Mouse (Mus musculus): ENCODE results near the gene Psapl1. TPM values are rescaled to one million over a fixed set of nuclear protein-coding genes. Genes with fewer than 3 reads are reported as not detected.
"Not testable (repeated sequence)": the region's sequence is repeated elsewhere in the genome, so short reads cannot be mapped to it uniquely, and the experiment has no call there.

Gene Psapl1
- total RNA-seq, 2 experiments from 2014 or later: not detected

DNA sequence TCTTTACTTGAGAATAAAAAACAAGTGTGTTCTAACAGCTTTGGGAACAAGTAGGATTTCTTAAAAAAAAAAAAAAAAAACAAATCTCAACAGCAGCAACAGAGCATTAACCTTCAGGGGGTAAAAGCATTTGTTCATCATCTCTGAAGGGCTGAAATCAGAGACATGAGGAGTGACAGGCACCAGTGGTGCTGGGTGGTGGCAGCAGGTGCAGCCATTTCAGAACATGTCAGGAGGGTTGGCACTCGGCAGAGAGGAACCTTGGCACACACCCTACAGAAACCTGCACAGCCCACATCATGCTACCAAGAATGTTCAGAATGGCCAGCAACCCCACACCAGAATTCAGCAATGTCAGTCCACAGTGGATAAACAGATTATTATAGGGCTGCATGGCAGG is 4.3 kb upstream of the Psapl1 start:
- no peak for ATAC-seq (replicated peaks; ENCODE audit: low FRiP score, poor library complexity, severe bottlenecking)

DNA sequence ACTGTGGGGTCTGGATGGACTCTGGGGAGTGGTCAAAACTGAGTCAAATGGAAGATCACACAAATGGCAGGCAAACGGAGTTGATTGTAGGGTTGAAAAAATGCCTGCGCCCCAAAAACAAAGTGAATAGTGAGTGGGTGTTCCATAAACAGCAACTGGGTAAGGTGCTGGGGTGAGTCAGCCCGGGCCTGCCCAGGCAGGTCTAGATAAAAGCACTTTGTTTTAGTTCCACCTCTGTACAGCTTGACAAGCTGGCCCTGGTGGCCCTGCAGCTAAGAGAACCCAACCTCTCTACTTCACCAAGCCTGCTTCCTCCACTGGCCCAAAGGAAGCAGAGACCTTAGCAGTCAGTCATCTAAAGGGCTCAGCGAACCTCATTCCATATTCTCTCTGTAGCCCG is 1.0 kb upstream of the Psapl1 start:
- no peak for ATAC-seq (replicated peaks; ENCODE audit: low FRiP score, poor library complexity, severe bottlenecking)

DNA sequence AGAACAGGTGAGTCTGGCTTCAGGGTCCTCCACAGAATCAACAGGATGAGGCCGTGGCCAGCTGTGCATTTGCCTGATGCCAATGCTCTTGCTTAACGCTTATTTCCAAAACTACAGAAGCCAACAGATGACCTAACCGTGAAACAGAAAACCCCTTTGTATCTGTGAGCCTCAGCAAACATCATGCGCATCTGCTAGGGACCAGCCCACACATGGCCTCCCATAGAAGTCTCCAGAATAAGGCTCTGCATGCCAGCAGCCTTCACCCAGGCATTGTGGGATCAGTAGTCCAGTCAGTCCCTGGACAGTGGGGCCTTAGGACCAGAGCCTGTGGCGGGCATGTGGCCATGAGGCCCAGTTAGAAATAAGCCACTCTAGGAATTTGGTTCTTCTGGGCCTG is 400 bp upstream of the Psapl1 start:
- ATAC-seq (replicated peaks; ENCODE audit: low FRiP score, poor library complexity, severe bottlenecking): no peak

DNA sequence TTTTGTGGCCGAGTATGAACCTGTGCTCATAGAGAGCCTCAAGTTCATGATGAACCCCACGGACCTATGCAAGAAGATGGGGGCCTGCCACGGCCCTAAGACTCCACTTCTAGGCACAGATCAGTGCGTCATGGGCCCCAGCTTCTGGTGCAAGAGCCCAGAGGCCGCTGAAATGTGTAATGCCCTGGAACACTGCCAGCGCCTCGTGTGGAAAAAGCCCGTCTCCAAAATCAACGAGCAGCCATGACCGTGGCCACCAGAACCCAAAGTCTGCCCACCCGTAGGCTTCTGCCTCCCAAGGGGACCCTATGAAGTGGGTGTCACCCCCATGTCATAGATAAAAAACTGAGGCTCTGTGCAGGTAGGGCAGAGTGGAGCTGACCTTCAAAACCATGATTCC is 1.6 kb downstream of the Psapl1 start:
- no peak for ATAC-seq (replicated peaks; ENCODE audit: low FRiP score, poor library complexity, severe bottlenecking)

- ATAC-seq (replicated peaks; ENCODE audit: low FRiP score, poor library complexity, severe bottlenecking): no peak
Observed at GRCm38 (mm10) chr5:36208803-36209202, 5.0 kb downstream of the Psapl1 start.

- ATAC-seq (replicated peaks; ENCODE audit: low FRiP score, poor library complexity, severe bottlenecking): no peak
Observed at GRCm38 (mm10) chr5:36213310-36213709, 9.5 kb downstream of the Psapl1 start.

GRCm38 (mm10) chr5:36220105-36220504 is 16.3 kb downstream of the Psapl1 start:
- ATAC-seq (replicated peaks; ENCODE audit: low FRiP score, poor library complexity, severe bottlenecking): no peak

- ATAC-seq (replicated peaks; ENCODE audit: low FRiP score, poor library complexity, severe bottlenecking): no peak
Observed at GRCm38 (mm10) chr5:36220626-36221025, 16.8 kb downstream of the Psapl1 start.

GRCm38 (mm10) chr5:36223787-36224186 is 20.0 kb downstream of the Psapl1 start:
- no peak for ATAC-seq (replicated peaks; ENCODE audit: low FRiP score, poor library complexity, severe bottlenecking)

DNA sequence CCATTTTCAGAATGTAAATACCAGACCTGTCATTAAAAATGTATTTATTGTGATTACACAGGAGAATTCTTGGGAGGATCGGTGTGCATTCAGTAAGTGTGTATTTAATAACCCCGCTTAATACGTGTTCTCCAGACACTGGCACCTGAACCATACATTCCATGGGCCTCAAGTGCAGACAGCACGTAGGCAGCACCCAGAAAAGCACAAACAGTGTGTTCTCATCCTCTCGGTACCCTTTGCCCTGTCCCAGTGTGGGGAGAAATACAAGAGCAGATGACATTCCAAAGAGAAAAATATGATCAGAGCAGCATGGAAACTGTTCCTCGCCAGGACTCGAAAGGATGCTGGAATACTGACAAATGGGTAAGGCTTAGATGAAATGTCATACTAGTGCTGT is 22.0 kb downstream of the Psapl1 start:
- no peak for ATAC-seq (replicated peaks; ENCODE audit: low FRiP score, poor library complexity, severe bottlenecking)

- no peak for ATAC-seq (replicated peaks; ENCODE audit: low FRiP score, poor library complexity, severe bottlenecking)
Observed at GRCm38 (mm10) chr5:36226296-36226695, 22.5 kb downstream of the Psapl1 start.

GRCm38 (mm10) chr5:36228405-36229370 is 24.9 kb downstream of the Psapl1 start:
- no peak for ATAC-seq (replicated peaks; ENCODE audit: low FRiP score, poor library complexity, severe bottlenecking)

DNA sequence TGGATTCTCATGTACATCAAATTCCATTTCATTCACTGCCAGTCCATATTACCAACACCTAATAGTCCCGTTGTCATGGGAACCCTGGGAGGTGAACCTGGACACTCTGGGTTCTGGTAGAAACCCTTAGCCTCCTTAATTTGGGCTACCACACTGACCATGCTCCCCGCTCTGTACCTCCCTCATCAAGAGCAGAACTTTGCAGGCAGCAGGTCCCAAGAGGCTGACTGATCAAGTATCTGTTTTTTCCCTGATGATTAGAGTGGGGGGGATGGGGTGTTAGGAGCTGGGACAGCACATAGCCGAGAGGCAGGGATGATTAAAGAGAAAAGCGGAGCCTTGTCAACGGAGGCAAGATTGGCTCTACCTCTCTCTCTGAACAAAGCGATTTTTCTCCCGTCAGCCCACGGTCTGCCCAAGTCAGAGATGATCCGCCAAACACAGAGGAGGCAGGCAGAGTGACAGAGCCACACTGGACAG is 26.5 kb downstream of the Psapl1 start:
- no peak for ATAC-seq (replicated peaks; ENCODE audit: low FRiP score, poor library complexity, severe bottlenecking)

- ATAC-seq (replicated peaks; ENCODE audit: low FRiP score, poor library complexity, severe bottlenecking): not testable (repeated sequence)
Observed at GRCm38 (mm10) chr5:36237526-36237925, 33.7 kb downstream of the Psapl1 start.

DNA sequence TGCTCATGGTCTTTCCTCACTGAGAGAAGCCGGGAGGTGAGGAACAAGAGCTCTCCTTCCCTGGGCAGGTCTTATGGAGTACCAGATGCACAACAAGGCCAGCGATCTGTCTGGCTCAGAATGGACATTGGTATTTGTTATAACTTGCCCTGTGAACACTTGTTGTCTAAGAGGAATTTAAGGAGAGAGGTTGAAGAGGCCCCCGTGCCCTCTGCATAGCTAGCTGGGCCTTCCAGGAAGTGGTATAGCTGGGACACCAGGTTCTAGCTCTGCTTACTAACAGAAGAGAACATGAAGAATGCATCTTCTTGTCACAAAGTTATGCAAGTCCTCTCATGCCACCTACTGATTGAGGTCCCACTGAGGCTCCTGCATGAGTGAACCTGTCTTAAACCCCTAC is 44.2 kb downstream of the Psapl1 start:
- no peak for ATAC-seq (replicated peaks; ENCODE audit: low FRiP score, poor library complexity, severe bottlenecking)

DNA sequence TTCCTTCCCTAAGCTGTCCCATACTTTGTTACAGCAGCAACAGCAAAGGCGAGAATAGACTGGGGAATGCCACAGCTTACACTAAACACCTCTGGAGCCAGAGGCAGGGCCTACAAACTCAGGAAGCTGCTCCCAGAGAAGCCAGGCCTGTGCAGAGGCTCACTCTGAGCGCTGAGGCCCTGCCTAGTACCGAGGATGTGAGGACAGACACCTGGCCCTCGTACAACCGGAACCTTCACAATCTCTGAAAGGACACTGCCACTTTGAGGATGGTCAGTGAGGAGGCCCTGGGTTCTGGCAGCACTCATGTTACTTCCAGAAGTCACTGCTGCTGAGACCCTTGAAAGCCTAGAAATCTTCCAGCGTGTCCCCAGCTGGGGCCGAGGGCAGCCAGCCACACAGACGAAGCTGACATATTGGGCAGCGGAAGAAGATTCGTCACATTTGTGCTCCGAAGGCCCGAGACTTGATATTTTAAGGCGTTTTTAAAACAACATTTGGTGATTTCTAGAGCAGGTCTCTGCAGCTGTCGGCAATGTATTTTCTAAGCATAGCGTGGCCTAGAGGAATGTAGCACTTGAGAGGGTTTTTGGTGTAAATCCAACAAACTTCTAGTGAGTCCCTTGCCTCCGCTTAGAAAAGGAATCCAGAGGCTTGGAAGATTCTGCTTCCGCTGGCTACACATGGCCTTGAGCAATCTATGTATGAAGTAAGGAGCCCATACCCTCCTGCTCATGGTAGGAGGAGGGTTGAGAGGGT is 49.1 kb downstream of the Psapl1 start:
- ATAC-seq (replicated peaks; ENCODE audit: low FRiP score, poor library complexity, severe bottlenecking): no peak

- no peak for ATAC-seq (replicated peaks; ENCODE audit: low FRiP score, poor library complexity, severe bottlenecking)
Observed at GRCm38 (mm10) chr5:36254642-36255516, 51.1 kb downstream of the Psapl1 start.
